Mouse (Mus musculus) brain, embryonic 14.5 days (tissue): ENCODE measurements around the gene Stim1.

Experiments used
- CTCF ChIP-seq: fragments of 200-500 bp; IDR thresholded peaks from 2 replicates; pipeline ENCODE4 v1.5.1; 2012; ENCODE audit warnings: inconsistent platforms, mild to moderate bottlenecking, moderate library complexity, borderline replicate concordance; ENCODE audit not compliant: insufficient read depth, insufficient read length; ENCODE audit errors: extremely low read depth
- POLR2A ChIP-seq: fragments of 200-500 bp; IDR thresholded peaks from 2 replicates; pipeline ENCODE4 v1.6.1; 2012; ENCODE audit warnings: mild to moderate bottlenecking, inconsistent platforms, borderline replicate concordance; ENCODE audit not compliant: poor library complexity, insufficient read depth, insufficient read length, severe bottlenecking; ENCODE audit errors: extremely low read depth

DNA sequence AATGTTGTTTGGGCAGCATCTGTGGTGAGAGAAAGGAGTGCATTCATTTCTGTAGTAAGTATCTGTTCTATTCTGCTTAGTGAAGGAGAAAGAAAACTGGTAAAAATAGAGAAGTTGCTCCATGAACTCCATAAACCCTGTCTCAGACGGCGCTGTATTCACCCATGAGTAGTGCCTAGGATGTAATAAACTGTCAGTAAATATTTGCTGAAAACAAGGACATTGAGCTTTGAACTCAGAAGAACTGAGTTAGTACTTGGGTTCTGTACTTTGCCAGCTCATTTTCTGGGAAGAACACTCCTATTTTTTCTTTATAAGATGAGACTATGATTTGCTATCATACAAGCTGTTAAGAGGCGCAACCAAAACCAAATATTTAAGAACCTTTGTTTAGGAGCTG, 24.6 kb downstream of the Stim1 start:
- no peak for TF ChIP-seq POLR2A
- TF ChIP-seq CTCF = no peak
